8 mouse cellular contexts compared by ENCODE assay signal in genomic region chr5:30711147-30712001, GRCm38 (mm10). TPM values are rescaled to one million over a fixed set of nuclear protein-coding genes. Genes with fewer than 3 reads are reported as not detected.
DNase-seq lines count a peak whose midpoint lies in the region; ATAC-seq lines count a peak whose summit lies in the region.

Gene Dpysl5, plus strand, starts transcription at chr5:30711564.

- peak within 1 kb of the TSS; percentile 95 for H3K27ac ChIP-seq in hindbrain, embryonic 12.5 days
- no peak within 1 kb of the TSS for H3K27ac ChIP-seq in lung, embryonic 16.5 days (ENCODE audit: low read length)

- peak; percentile 91 for ATAC-seq in hindbrain, embryonic 12.5 days (ENCODE audit: low FRiP score)
- peak; percentile 89 for ATAC-seq in lung, embryonic 16.5 days (ENCODE audit: low read depth)

- peak within 1 kb of the TSS; percentile 77 for H3K4me2 ChIP-seq in hindbrain, embryonic 12.5 days (replicated peaks)
- H3K4me2 ChIP-seq in lung, embryonic 16.5 days (ENCODE audit: low read depth, low read length), result peak within 1 kb of the TSS; percentile 95

- DNase-seq in ZHBTc4 (ENCODE audit: low read depth, low spot score), result peak; percentile 95
- peak; percentile 91 to 96 for DNase-seq in cerebellum, postnatal 25 days
- DNase-seq in frontal cortex, postnatal 14 days (ENCODE audit: low spot score in 2 of 2), result peak; percentile 76 to 77
- DNase-seq in layer of hippocampus, postnatal 14 days (ENCODE audit: low spot score in 2 of 2), result peak; percentile 82 to 90
- DNase-seq in ovary, postnatal 10 days (ENCODE audit: low spot score), result peak; percentile 29
- peak; percentile 57 to 71 for DNase-seq in thymus, postnatal 10 days (ENCODE audit: low spot score in 2 of 2)

- H3K4me1 ChIP-seq in hindbrain, embryonic 12.5 days, result peaks cover 40% of the 10 kb centered on the region
- peaks cover 23% of the 10 kb centered on the region for H3K4me1 ChIP-seq in lung, embryonic 16.5 days (replicated peaks; ENCODE audit: control insufficient read depth, insufficient read depth, low read length)

- peak within 1 kb of the TSS; percentile 72 for H3K4me3 ChIP-seq in hindbrain, embryonic 12.5 days
- peak within 1 kb of the TSS; percentile 52 for H3K4me3 ChIP-seq in lung, embryonic 16.5 days (ENCODE audit: low read length)

- H3K36me3 ChIP-seq in hindbrain, embryonic 12.5 days, result no peaks in the 10 kb centered on the region
- H3K36me3 ChIP-seq in lung, embryonic 16.5 days (ENCODE audit: control insufficient read depth, insufficient read depth, low read length), result no peaks in the 10 kb centered on the region

- H3K9me3 ChIP-seq in hindbrain, embryonic 12.5 days (replicated peaks), result no peaks in the 10 kb centered on the region
- H3K9me3 ChIP-seq in lung, embryonic 16.5 days (ENCODE audit: control insufficient read depth, low read length), result no peaks in the 10 kb centered on the region

- peak within 1 kb of the TSS; percentile 92 for H3K9ac ChIP-seq in hindbrain, embryonic 12.5 days
- H3K9ac ChIP-seq in lung, embryonic 16.5 days (ENCODE audit: low read length), result peak within 1 kb of the TSS; percentile 60

- H3K27me3 ChIP-seq in hindbrain, embryonic 12.5 days, result peaks cover 6% of the 10 kb centered on the region
- H3K27me3 ChIP-seq in lung, embryonic 16.5 days (ENCODE audit: control insufficient read depth, insufficient read depth, low read depth, low read length), result peaks cover 41% of the 10 kb centered on the region

- WGBS in hindbrain, embryonic 12.5 days, result under 1% methylated on average over 69 of the region's 71 CpGs
- WGBS in lung, embryonic 16.5 days, result 1% methylated on average over 67 of the region's 71 CpGs

RNA-seq across cellular contexts. Expression of gene Dpysl5, which starts in this region (rescaled TPM):
- 135 and 156 TPM in 2 replicates for polyA plus RNA-seq in hindbrain, embryonic 12.5 days (2016; fragmentation: Nextera tagmentation; extraction: Ambion mirVana)
- 100 to 1,000 TPM; 114 to 115 TPM for total RNA-seq in layer of hippocampus, postnatal 14 days (2021)
- polyA plus RNA-seq in lung, embryonic 16.5 days (2015; fragmentation: Nextera tagmentation; extraction: Ambion mirVana), result 4.7 and 4.8 TPM in 2 replicates

Comparison
In these comparisons a context has a peak if more than half of its experiments do, and no peak if none do; other contexts are left out.
1. RNA of gene Dpysl5 (polyA plus RNA-seq): 135 to 156 TPM in hindbrain, embryonic 12.5 days; 4.7 to 4.8 TPM in lung, embryonic 16.5 days; every median in the first group is over 10 times any median in the second.
2. DNase-seq: peak in every context shown above with its lines; median percentile 95 in ZHBTc4; 94 in cerebellum, postnatal 25 days; 86 in layer of hippocampus, postnatal 14 days; 76 in frontal cortex, postnatal 14 days; 64 in thymus, postnatal 10 days; 29 in ovary, postnatal 10 days.